Mouse (Mus musculus): ENCODE data around the gene Mllt11.

Gene Mllt11

GRCm38 (mm10) chr3:95231298-95232221 is at the start of gene Mllt11:
TSS of gene Mllt11 (minus strand) at chr3:95232171.
- peak; percentile 47 to 69 for DNase-seq

GRCm38 (mm10) chr3:95281216-95282126 is 49.5 kb upstream of the Mllt11 start, which contains the start of the genes Mindy1 and Prune1:
TSS of gene Mindy1 (plus strand) at chr3:95281345.
TSS of gene Prune1 (minus strand) at chr3:95282076.
- DNase-seq, result peak; percentile 98

GRCm38 (mm10) chr3:95280747-95281146 is 48.8 kb upstream of the Mllt11 start:
- DNase-seq, result no peak

- no peak for DNase-seq
Measured at GRCm38 (mm10) chr3:95277149-95277551, 45.2 kb upstream of the Mllt11 start.

GRCm38 (mm10) chr3:95276428-95276934 is 44.5 kb upstream of the Mllt11 start:
- DNase-seq, result no peak

GRCm38 (mm10) chr3:95275161-95275560 is 43.2 kb upstream of the Mllt11 start:
- no peak for DNase-seq

- no peak for DNase-seq
Measured at GRCm38 (mm10) chr3:95274453-95274852, 42.5 kb upstream of the Mllt11 start.

- DNase-seq, result no peak
Measured at GRCm38 (mm10) chr3:95273471-95273870, 41.5 kb upstream of the Mllt11 start.

GRCm38 (mm10) chr3:95270766-95271364 is 38.9 kb upstream of the Mllt11 start:
- DNase-seq, result no peak

- DNase-seq, result no peak
Measured at GRCm38 (mm10) chr3:95269789-95270188, 37.8 kb upstream of the Mllt11 start.

- no peak for DNase-seq
Measured at GRCm38 (mm10) chr3:95267855-95268254, 35.9 kb upstream of the Mllt11 start.

GRCm38 (mm10) chr3:95266052-95266451 is 34.1 kb upstream of the Mllt11 start:
- DNase-seq, result no peak

GRCm38 (mm10) chr3:95264724-95265123 is 32.8 kb upstream of the Mllt11 start:
- DNase-seq, result no peak

GRCm38 (mm10) chr3:95263089-95263739 is 31.2 kb upstream of the Mllt11 start:
- DNase-seq, result peak; percentile 50 to 71

- DNase-seq, result no peak
Measured at GRCm38 (mm10) chr3:95261975-95262374, 30.0 kb upstream of the Mllt11 start.

- DNase-seq, result no peak
Measured at GRCm38 (mm10) chr3:95256931-95257330, 25.0 kb upstream of the Mllt11 start.

- no peak for DNase-seq
Measured at GRCm38 (mm10) chr3:95250783-95251424, 18.9 kb upstream of the Mllt11 start, which contains the start of gene Bnipl. TSS of gene Bnipl (minus strand) at chr3:95251193.

GRCm38 (mm10) chr3:95250361-95250760 is 18.4 kb upstream of the Mllt11 start:
- no peak for DNase-seq

GRCm38 (mm10) chr3:95247660-95248336 is 15.8 kb upstream of the Mllt11 start:
- DNase-seq, result no peak

- DNase-seq, result no peak
Measured at GRCm38 (mm10) chr3:95246465-95247231, 14.7 kb upstream of the Mllt11 start.

All from thymus, adult 18-20 months (tissue).